Mouse (Mus musculus): ENCODE data around the gene Tenm4.

Tenm4 gene

DNA sequence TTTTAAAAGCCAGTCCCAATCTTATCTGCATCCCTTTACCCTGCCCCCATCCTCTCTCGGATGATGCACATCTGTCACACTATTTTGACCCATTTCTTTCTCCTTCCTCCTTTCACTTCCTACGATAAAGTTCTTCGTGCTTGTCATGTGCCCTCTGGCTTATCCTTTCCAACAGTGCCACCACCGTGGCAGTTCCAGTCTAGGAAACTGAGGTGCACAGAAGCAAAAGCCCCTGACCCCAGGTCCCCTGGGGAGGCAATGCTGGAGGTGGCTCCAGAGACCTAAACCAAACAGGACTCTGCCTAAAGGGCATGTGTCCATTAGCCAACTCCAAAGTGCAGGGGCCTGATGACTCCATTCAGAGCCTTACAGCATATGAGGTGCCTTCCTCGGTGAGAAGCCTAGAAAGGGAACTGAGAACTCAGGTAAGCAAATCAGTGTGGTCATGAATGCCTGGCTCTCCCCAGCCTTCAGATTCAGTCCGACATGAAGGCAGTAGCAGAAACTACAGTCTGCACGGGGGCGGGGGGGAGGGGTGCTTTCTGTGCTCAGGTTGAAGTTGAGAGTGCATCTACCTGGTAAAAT lies 235.7 kb downstream of the Tenm4 start:
- no peak for DNase-seq (ENCODE audit: low read depth, low spot score)

- no peak for DNase-seq (ENCODE audit: low read depth, low spot score)
Measured at GRCm38 (mm10) chr7:96408161-96408889, 237.3 kb downstream of the Tenm4 start.

DNA sequence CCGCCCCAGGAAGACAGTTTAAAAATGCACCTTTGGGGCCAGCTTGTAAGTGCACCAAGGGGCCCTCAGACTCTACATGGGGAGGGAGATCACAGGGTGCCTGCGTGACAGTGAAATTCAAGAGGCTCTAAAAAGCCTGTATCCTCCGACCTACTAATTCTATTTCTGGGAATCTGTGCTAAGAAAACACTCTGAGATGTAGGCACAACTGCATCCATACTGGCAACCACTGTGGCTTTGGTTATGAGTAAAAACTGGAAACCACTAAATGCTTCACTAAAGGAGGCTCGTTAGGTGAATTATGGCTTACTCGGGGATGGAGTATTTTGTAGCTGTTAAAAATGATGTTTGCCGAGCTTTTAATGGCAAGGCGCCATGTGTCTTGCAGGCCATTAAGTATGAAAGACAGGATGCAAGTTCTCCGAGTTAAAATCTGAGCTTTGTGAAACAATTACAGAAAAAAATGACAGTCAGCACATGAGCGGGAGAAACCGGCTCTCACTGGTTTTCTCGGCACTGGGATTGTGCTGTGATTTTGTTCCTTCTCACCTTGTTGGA lies 238.4 kb downstream of the Tenm4 start:
- DNase-seq (ENCODE audit: low read depth, low spot score): peak; percentile 48

- DNase-seq (ENCODE audit: low read depth, low spot score): no peak
Measured at GRCm38 (mm10) chr7:96413822-96414221, 242.8 kb downstream of the Tenm4 start.

GRCm38 (mm10) chr7:96414290-96415055 lies 243.4 kb downstream of the Tenm4 start:
- peak; percentile 55 for DNase-seq (ENCODE audit: low read depth, low spot score)

DNA sequence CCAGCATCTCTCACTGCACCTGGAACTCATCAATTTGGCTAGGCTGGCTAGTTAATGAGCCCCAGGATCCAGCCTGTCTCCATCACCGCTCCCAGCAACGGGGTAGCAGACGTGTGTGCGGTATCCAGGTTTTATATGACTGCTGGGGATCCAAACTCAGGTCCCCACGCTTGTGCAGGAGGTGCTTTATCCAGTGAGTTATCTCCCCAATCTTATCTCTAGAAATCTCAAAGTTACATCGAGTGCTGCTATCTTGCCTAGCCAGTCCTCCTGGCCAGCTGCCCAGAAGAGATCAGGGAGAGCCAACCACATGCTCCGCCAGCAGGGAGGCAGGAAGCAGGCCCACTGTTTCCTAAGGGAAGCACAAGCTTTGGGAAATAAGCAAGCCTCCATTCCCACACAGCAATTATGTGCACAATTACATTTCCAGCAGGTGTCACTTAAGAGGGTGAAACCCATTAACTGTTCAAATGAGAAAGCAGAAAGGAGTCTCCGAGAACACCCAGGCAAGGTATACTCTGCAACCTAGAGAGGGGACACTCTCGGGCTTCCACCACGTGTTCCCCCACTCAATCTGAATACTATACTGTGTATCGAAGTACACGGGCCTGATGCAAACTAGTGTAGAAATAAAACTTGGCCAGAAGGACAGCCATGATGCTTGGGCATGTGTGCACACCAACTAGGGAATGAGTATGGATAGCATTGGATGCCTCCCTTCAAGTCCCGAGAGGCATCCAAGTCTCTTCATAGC lies 246.4 kb downstream of the Tenm4 start:
- DNase-seq (ENCODE audit: low read depth, low spot score): peak; percentile 90

- no peak for DNase-seq (ENCODE audit: low read depth, low spot score)
Measured at GRCm38 (mm10) chr7:96418146-96418545, 247.1 kb downstream of the Tenm4 start.

DNA sequence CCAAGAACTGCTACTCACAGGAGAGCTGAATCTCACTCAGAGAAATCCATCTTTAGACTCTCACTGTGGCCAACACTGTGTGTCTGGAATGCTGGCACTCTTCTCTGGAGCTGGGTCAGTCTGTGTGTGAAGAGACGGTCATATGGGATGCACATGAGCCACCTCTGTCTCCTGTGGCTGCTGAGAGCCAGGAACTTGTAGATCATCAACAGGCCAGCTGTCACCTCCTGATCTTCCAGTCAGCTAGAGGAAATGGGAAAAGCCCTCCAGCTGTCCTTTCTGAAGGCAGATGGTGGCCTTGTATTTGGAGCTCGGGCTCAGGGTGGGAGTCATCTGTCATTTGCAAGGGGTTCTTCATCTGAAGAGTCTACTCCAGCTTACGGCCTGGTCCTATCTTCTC lies 249.0 kb downstream of the Tenm4 start:
- no peak for DNase-seq (ENCODE audit: low read depth, low spot score)

DNA sequence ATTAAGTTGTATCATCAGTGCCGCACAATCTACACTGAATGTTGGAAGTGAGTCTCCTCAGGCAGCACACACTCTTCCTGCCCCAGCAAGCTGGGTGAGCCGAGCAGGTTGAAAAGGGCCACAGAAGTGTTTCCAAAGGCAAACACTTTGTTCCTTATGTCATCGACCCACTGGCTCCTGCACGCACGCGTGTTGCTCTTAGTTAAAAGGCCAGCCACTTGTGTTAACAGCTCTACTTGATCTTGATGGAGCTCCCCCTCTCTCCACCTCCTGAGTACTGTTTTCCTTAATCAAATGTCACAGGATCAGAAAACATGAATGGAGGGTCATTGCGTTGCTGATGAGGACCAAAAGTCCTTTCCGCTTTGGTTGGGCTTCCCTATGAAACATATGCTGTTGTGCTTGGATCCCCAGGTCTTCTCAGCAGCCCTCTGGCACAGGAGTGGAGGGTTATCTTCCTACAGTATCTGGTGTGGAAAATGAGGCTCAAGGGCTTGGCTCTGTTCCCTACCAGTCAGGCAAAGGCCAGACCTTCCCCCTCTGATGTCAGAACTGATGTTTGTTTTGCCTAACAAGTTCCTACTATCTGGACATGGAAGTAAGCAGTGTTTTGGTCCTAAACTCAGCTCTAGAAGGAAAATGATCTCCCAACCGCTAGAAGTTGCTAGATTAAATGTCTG lies 250.0 kb downstream of the Tenm4 start:
- DNase-seq (ENCODE audit: low read depth, low spot score): no peak

DNA sequence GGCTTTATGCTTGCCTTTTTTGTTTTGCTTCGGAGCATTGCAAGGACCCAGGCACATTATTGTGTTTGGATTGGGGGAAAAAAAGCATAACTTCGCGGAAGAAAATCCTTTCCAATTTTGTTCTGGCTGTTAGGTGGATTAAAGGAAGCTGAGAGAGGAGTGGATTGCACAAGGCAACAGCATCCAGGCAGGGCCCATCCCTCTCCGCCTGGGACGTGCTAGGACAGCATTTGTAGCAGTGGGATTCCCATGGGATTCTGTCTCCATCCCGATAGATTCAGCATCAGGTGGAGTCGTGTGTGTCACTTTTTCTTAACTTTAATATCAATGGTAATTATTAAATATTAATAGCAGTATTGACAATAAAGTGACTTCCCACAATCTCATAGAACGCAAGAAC lies 255.9 kb downstream of the Tenm4 start:
- no peak for DNase-seq (ENCODE audit: low read depth, low spot score)

DNA sequence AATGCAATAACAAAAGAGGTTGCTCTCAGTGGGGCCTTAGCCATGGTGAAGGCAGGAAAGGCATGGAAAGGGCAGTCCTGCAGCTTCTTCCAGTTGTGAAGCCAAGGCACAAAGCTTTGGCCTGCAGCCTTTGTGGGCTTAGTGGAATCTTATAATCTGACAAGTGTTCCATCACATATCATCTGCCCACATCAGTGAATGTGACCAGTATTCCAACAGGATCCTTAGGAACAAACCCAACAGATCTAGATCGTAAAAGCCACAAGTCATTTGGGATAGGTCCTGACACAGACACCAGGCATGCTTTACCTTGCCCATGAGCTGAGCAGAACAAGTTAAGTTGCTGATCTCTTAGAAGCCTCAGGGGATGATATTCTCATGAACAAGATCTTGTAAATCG lies 262.3 kb downstream of the Tenm4 start:
- no peak for DNase-seq (ENCODE audit: low read depth, low spot score)

DNA sequence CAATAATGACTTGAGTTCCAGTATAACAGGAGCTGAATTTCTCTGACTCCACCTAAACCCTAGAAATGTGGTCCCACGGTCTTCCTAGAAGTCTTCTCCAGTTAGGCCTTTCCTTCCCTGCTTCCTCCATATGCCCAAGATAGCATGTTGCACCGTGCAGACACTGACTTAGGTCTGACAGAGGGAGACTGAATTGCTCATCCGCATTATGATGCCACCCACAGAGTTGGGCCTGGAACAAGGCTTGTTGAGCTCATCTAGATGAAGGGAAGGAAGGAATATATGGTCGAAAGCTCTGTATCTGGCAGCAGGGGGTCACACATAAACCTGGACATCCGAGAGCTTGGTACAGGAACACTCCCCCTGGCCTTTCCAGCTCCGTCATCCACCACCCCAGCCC lies 267.3 kb downstream of the Tenm4 start:
- DNase-seq (ENCODE audit: low read depth, low spot score): peak; percentile 88

DNA sequence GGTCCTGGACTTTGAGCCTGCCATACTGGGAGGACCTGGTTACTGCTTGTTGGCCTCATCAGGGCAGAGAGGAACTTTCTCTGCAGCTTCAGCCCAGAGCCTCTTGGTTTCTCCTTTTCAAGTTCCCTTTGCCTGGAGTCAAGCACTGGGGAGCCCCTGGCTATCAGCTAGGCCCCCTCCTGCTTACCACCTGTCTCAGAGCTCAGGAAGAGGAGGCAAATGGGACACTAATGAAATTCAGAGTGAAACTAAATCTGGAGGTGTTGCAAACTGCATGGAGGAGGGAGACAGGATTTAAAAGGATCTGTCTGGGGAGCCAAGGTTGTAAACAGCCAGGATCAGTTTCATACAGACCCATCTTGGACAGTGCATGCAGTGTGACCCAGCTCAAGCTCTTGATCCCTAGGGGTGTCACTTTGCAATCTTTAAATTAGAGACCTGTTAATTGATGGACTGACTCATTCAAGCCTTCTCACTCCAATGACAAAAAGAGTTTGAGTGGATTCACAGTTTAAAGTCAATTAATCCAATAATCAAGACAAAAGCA lies 269.2 kb downstream of the Tenm4 start:
- peak; percentile 72 for DNase-seq (ENCODE audit: low read depth, low spot score)

DNA sequence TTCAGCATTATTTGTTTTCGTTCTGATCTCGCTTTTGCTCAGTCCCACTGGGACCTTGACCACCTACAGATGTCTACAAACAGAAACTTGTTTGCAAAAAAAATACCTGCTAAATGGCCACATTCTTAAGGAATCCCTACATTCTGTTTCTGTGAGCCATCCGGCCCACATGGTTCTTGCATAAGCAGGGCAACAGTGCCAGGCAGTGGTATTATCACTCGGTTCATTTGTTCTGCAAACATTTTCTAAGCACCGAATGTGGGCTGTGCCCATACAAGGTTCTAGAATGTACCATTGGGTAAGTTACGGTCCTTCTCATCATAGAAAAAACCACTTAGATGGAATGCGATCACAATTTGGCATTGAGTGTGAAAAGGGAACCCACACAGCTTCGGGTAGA lies 274.7 kb downstream of the Tenm4 start:
- DNase-seq (ENCODE audit: low read depth, low spot score): peak; percentile 74

- DNase-seq (ENCODE audit: low read depth, low spot score): no peak
Measured at GRCm38 (mm10) chr7:96447806-96448397, 276.9 kb downstream of the Tenm4 start.

DNA sequence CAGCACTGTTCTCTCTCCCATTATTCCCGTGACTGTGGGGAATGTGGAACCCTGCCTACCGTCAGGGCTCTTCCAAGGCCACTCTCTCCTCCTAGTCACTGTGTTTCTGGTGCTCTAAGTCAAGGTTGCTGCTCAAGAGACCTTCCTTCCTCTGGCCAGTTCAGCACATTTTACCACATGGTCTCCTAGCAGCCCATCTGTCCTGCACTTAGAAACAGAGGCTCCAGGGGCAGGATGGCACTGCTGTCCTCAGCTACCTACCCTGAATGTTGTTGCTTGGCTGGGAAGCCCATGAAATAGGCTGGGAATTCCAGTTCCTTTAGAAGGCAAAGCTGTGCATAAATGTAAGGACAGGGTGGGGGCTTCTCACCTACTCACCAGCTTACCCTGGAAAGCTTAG lies 284.9 kb downstream of the Tenm4 start:
- no peak for DNase-seq (ENCODE audit: low read depth, low spot score)

GRCm38 (mm10) chr7:96456618-96457017 lies 285.6 kb downstream of the Tenm4 start:
- no peak for DNase-seq (ENCODE audit: low read depth, low spot score)

GRCm38 (mm10) chr7:96457891-96458290 lies 286.8 kb downstream of the Tenm4 start:
- DNase-seq (ENCODE audit: low read depth, low spot score): peak; percentile 74

DNA sequence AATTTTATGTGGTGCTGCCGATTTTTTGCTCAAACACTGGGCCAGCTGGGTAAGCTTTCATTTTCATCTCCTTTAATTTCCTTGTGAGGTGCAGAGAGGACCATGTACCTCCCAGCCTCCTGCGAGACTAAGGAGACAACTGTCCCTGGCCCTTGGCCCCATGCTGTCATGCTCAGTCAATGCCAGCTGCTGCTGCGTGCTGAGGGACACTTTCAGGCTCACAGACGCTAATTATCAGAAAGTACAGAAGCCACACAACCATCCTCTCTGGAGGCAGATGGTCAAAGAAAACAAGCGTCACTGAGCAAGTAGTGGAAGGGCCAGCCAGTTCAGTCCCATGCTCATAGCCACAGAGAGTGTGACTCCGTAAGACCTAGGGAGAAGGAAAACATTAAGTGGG lies 287.9 kb downstream of the Tenm4 start:
- no peak for DNase-seq (ENCODE audit: low read depth, low spot score)

GRCm38 (mm10) chr7:96466761-96467160 lies 295.7 kb downstream of the Tenm4 start:
- DNase-seq (ENCODE audit: low read depth, low spot score): no peak

All from brain, adult 2 months (tissue).